In the genomic region with DNA sequence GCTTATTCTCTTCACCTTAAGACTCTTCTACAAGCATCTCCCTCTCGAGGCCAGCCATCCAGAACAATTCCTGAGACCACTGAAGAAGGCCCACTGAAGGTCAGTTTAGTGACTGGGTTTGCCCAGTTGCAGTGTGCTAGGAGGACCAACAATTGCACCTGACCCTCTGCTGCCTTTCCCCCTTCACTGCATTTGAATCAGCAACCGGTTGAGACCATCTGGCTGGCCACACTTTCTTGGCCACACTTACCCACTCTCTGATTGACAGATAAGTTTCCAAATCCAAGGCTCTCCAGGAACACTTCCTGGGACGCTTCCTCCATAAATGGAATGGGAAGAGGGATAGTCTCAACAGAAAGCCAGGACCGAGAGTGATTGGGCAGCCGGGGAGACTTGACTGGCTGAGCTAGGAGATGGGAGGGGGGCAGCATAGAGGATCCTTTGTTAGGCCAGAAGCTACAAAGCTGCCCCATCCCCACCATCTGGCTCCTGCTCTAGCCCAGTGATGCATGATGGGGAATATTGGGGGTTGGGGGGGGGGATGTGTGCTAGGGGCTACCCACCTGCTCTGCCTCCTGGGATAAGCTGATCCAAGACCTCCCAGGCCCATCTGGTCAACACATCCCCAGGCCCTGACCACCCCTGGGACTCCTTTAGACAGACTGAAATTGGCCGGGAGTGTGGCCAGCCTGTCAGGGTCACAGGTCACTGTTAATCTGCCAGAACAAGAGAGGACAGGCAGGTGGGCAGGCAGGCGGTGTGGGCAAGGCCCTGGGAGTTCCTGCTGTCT, we compare ENCODE assay signal across 8 mouse cellular contexts. TPM values are rescaled to one million over a fixed set of nuclear protein-coding genes. Genes with fewer than 3 reads are reported as not detected.
DNase-seq lines count a peak whose midpoint lies in the region; ATAC-seq lines count a peak whose summit lies in the region.

No protein-coding gene starts in this region.

- no peak overlapping the region for H3K4me2 ChIP-seq in hindbrain, embryonic 15.5 days

- no peak overlapping the region for H3K4me3 ChIP-seq in hindbrain, embryonic 15.5 days

- 20% methylated on average over 7 of the region's 7 CpGs for WGBS in hindbrain, embryonic 15.5 days

- H3K9me3 ChIP-seq in hindbrain, embryonic 15.5 days, result no peaks in the 10 kb centered on the region

- H3K27ac ChIP-seq in hindbrain, embryonic 15.5 days (replicated peaks), result peak overlapping the region; percentile 66

- H3K27me3 ChIP-seq in hindbrain, embryonic 15.5 days, result no peaks in the 10 kb centered on the region

- peak; percentile 82 for ATAC-seq in hindbrain, embryonic 15.5 days (ENCODE audit: low FRiP score, low read depth)

- DNase-seq in left cerebral cortex, postnatal 4 days, result peak; percentile 92
- DNase-seq in left cerebral cortex, postnatal 25 days (ENCODE audit: low spot score in 2 of 2), result no peak
- DNase-seq in embryo, embryonic 10 days (ENCODE audit: low spot score), result peak; percentile 85
- peak; percentile 97 for DNase-seq in retina, postnatal 1 day
- DNase-seq in ovary, adult 18-20 months (ENCODE audit: low spot score), result no peak
- no peak for DNase-seq in kidney, postnatal 25 days
- DNase-seq in left cerebral cortex, postnatal 36 days (ENCODE audit: low spot score in 2 of 2), result no peak

- no peaks in the 10 kb centered on the region for H3K36me3 ChIP-seq in hindbrain, embryonic 15.5 days

- peaks cover 9% of the 10 kb centered on the region for H3K4me1 ChIP-seq in hindbrain, embryonic 15.5 days (replicated peaks)

- no peak overlapping the region for H3K9ac ChIP-seq in hindbrain, embryonic 15.5 days

- intact Hi-C loops in left cerebral cortex, postnatal 4 days (cut with DNase I), result no loop called here
- intact Hi-C loops in left cerebral cortex, postnatal 25 days (cut with DNase I), result no loop called here
- intact Hi-C loops in left cerebral cortex, postnatal 36 days (cut with DNase I), result no loop called here

RNA-seq across cellular contexts. Expression of a gene that starts 13.2 kb away (rescaled TPM):
- 10 to 100 TPM; 21.7 to 22.2 TPM for total RNA-seq in left cerebral cortex, postnatal 4 days (2021)
- total RNA-seq in left cerebral cortex, postnatal 25 days (2021), result 10 to 100 TPM; 30.7 to 35.7 TPM
- 13.0 and 13.7 TPM in 2 replicates for polyA plus RNA-seq in hindbrain, embryonic 15.5 days (2015; fragmentation: Nextera tagmentation; extraction: Ambion mirVana)
- total RNA-seq in left cerebral cortex, postnatal 36 days (2021), result 10 to 100 TPM; 35.5 to 36.3 TPM

RNA-seq across cellular contexts. Expression of a gene that starts 15.1 kb away (rescaled TPM):
- 10 to 100 TPM; 48.3 to 55.2 TPM for total RNA-seq in left cerebral cortex, postnatal 4 days (2021)
- 10 to 100 TPM; 54.6 to 57.5 TPM for total RNA-seq in left cerebral cortex, postnatal 25 days (2021)
- polyA plus RNA-seq in hindbrain, embryonic 15.5 days (2015; fragmentation: Nextera tagmentation; extraction: Ambion mirVana), result 48.0 and 50.8 TPM in 2 replicates
- total RNA-seq in left cerebral cortex, postnatal 36 days (2021), result 10 to 100 TPM; 48.1 to 64.3 TPM

RNA-seq across cellular contexts. Expression of a gene that starts 48.3 kb away (rescaled TPM):
- 10 to 100 TPM; 10.2 to 14.4 TPM for total RNA-seq in left cerebral cortex, postnatal 4 days (2021)
- 10 to 100 TPM; 11.4 to 17.4 TPM for total RNA-seq in left cerebral cortex, postnatal 25 days (2021)
- polyA plus RNA-seq in hindbrain, embryonic 15.5 days (2015; fragmentation: Nextera tagmentation; extraction: Ambion mirVana), result 12.8 and 13.2 TPM in 2 replicates
- total RNA-seq in left cerebral cortex, postnatal 36 days (2021), result 10 to 100 TPM; 11.2 to 17.5 TPM

Comparison
In these comparisons a context has a peak if more than half of its experiments do, and no peak if none do; other contexts are left out.
1. DNase-seq: peak in left cerebral cortex, postnatal 4 days (single experiment), embryo, embryonic 10 days (single experiment) and retina, postnatal 1 day (single experiment); none in left cerebral cortex, postnatal 25 days (0 of 2), ovary, adult 18-20 months (single experiment), kidney, postnatal 25 days (0 of 2) and left cerebral cortex, postnatal 36 days (0 of 2).